Mouse (Mus musculus): Measurements from ENCODE around the gene D330020A13Rik. TPM values are rescaled to one million over a fixed set of nuclear protein-coding genes. Genes with fewer than 3 reads are reported as not detected.

Gene D330020A13Rik
- polyA plus RNA-seq (2015; fragmentation: Nextera tagmentation; extraction: Ambion mirVana), result not detected in 2 replicates

DNA sequence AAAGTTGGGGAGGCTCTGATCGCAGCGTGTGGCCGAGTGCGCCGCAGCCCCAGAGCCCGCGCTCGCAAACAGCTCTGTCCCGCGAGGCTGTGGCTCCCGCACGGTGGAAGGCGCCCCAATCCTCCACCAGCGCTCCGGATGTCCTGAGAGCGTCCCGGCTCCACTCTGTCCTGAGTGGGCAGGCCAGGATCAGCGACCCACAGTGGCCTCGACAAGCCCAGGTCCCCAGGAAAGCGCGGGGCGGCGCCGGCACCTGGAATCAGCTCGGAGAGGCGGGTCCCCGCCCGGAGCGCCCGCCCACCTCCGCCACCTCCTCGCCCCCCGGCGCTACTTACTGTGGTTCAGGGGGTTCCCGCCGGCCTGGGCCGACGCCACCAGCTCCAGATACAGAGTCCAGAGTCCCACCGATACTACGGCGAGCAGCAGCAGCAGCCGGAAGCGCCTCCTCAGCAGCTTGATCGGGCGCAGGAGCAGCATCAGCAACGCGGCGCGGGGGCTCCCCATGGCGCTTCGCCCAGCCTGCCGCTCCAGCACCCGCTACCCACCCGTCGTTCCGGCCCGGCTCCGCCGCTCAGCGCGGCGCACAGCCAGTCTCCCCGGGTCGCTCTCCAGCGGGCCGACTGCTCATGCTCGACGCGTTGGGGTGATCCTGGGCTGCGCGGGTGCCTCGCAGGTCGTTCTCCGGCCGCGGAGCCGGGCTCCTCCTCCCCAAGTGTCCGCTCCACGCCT lies at the start of gene D330020A13Rik, which contains the start of gene B4galnt3:
D330020A13Rik (plus strand) TSS at position 309 of the 729 bp plus-strand sequence.
B4galnt3 (minus strand) TSS at position 504 of the 729 bp plus-strand sequence.
- H3K27ac ChIP-seq (replicated peaks), result no peak within 1 kb of the TSS
- peak within 1 kb of the TSS; percentile 57 for H3K4me3 ChIP-seq
- peak within 1 kb of the TSS; percentile 50 for H3K9ac ChIP-seq (replicated peaks)
- under 1% methylated on average over 68 of the region's 79 CpGs for WGBS
- H3K9me3 ChIP-seq, result no peaks in the 10 kb centered on the region
- no peaks in the 10 kb centered on the region for H3K36me3 ChIP-seq
- ATAC-seq (replicated peaks), result peak; percentile 88
- H3K4me1 ChIP-seq, result peaks cover 6% of the 10 kb centered on the region
- peaks cover 24% of the 10 kb centered on the region for H3K27me3 ChIP-seq
- H3K4me2 ChIP-seq (replicated peaks), result peak within 1 kb of the TSS; percentile 96

DNA sequence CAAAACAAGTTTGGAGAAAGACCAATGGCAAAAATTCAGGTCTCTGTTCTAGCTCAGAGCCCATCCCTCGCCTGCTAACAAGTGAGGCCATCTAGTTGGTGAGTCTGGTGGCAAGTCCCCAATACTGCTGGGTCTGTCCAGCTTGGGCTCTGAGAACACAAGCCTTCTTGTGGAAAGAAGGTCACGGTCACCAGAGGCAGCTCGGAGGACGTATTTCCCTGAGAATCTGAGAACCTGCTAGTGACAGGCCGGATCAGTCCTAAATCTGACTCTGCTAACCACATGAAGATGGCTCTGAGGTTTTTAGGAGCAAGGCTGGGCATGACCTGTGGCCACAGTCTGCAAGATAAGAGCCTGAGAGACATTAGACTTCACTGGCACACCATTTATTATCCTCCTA lies 47.5 kb upstream of the D330020A13Rik start:
- H3K4me2 ChIP-seq (replicated peaks), result no peak overlapping the region
- 88% methylated on average over 5 of the region's 5 CpGs for WGBS
- no peak overlapping the region for H3K27ac ChIP-seq (replicated peaks)
- H3K36me3 ChIP-seq, result no peaks in the 10 kb centered on the region
- H3K9me3 ChIP-seq, result no peaks in the 10 kb centered on the region
- no peaks in the 10 kb centered on the region for H3K27me3 ChIP-seq
- ATAC-seq (replicated peaks), result no peak
- no peak overlapping the region for H3K9ac ChIP-seq (replicated peaks)
- no peaks in the 10 kb centered on the region for H3K4me1 ChIP-seq
- H3K4me3 ChIP-seq, result no peak overlapping the region

DNA sequence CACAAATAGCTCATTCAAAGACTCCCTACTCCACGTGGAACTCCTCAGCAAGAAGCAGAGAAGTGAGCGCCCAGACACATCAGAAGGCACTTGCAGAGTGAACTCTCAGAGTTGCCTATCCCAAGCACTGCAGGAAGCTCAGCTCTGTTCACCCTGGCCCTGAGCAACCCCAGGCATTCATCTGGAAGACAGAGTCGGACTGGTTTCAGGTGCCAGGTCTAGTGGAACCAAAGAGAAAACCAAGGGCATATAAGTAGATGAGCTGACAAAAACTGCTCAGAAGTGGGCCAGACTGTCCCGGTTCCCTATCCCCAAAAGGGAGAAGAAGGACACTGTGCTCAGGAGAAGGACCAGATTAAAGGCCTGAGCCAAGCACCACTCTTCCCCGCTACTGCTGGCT lies 44.3 kb upstream of the D330020A13Rik start:
- H3K27ac ChIP-seq (replicated peaks), result no peak overlapping the region
- H3K36me3 ChIP-seq, result no peaks in the 10 kb centered on the region
- H3K4me3 ChIP-seq, result no peak overlapping the region
- no peak for ATAC-seq (replicated peaks)
- no peaks in the 10 kb centered on the region for H3K4me1 ChIP-seq
- H3K9ac ChIP-seq (replicated peaks), result no peak overlapping the region
- no peaks in the 10 kb centered on the region for H3K27me3 ChIP-seq
- 74% methylated on average over 5 of the region's 5 CpGs for WGBS
- H3K9me3 ChIP-seq, result no peaks in the 10 kb centered on the region
- H3K4me2 ChIP-seq (replicated peaks), result no peak overlapping the region

- WGBS, result 90% methylated on average over 7 of the region's 7 CpGs
- Histone ChIP-seq H3K27ac (replicated peaks) (no peak overlapping the region), H3K4me3 (no peak overlapping the region), H3K4me2 (replicated peaks) (no peak overlapping the region), H3K27me3 (no peaks in the 10 kb centered on the region), H3K9me3 (no peaks in the 10 kb centered on the region), H3K4me1 (no peaks in the 10 kb centered on the region), H3K9ac (replicated peaks) (no peak overlapping the region), H3K36me3 (no peaks in the 10 kb centered on the region)
- no peak for ATAC-seq (replicated peaks)
Measured at GRCm38 (mm10) chr6:120251010-120251409, 43.2 kb upstream of the D330020A13Rik start.

DNA sequence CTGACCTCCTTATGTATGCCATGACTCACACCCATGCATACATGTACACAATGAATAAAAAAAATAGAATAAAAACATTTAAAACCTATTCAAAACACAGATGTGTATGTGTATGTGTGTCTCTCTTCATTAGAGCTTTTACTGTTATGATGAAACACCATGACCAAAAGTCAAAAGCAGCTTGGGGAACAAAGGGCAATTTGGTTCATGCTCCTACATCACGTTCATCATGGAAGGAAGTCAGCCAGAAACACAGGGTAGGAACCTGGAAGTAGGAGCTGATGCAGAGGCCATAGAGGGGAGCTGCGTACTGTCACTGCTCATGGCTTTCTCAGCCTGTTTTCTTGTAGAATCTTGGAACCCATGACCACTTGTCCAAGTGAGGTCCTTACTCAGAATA lies 41.4 kb upstream of the D330020A13Rik start:
- Histone ChIP-seq H3K36me3 (no peaks in the 10 kb centered on the region), H3K27me3 (no peaks in the 10 kb centered on the region), H3K4me2 (replicated peaks) (no peak overlapping the region), H3K27ac (replicated peaks) (no peak overlapping the region), H3K4me1 (no peaks in the 10 kb centered on the region), H3K9ac (replicated peaks) (no peak overlapping the region), H3K9me3 (no peaks in the 10 kb centered on the region), H3K4me3 (no peak overlapping the region)
- WGBS, result 90% methylated on average over 2 of the region's 2 CpGs
- no peak for ATAC-seq (replicated peaks)

GRCm38 (mm10) chr6:120254640-120255039 lies 39.5 kb upstream of the D330020A13Rik start:
- H3K27ac ChIP-seq (replicated peaks), result no peak overlapping the region
- no peak overlapping the region for H3K4me2 ChIP-seq (replicated peaks)
- no peaks in the 10 kb centered on the region for H3K36me3 ChIP-seq
- 51% methylated on average over 4 of the region's 4 CpGs for WGBS
- no peaks in the 10 kb centered on the region for H3K27me3 ChIP-seq
- no peak for ATAC-seq (replicated peaks)
- no peaks in the 10 kb centered on the region for H3K9me3 ChIP-seq
- no peak overlapping the region for H3K4me3 ChIP-seq
- H3K4me1 ChIP-seq, result no peaks in the 10 kb centered on the region
- no peak overlapping the region for H3K9ac ChIP-seq (replicated peaks)

GRCm38 (mm10) chr6:120255144-120255543 lies 39.0 kb upstream of the D330020A13Rik start:
- WGBS, result 72% methylated on average over 4 of the region's 4 CpGs
- no peaks in the 10 kb centered on the region for H3K27me3 ChIP-seq
- H3K36me3 ChIP-seq, result no peaks in the 10 kb centered on the region
- no peak overlapping the region for H3K27ac ChIP-seq (replicated peaks)
- no peak for ATAC-seq (replicated peaks)
- no peaks in the 10 kb centered on the region for H3K9me3 ChIP-seq
- no peak overlapping the region for H3K9ac ChIP-seq (replicated peaks)
- no peak overlapping the region for H3K4me2 ChIP-seq (replicated peaks)
- no peak overlapping the region for H3K4me3 ChIP-seq
- no peaks in the 10 kb centered on the region for H3K4me1 ChIP-seq

DNA sequence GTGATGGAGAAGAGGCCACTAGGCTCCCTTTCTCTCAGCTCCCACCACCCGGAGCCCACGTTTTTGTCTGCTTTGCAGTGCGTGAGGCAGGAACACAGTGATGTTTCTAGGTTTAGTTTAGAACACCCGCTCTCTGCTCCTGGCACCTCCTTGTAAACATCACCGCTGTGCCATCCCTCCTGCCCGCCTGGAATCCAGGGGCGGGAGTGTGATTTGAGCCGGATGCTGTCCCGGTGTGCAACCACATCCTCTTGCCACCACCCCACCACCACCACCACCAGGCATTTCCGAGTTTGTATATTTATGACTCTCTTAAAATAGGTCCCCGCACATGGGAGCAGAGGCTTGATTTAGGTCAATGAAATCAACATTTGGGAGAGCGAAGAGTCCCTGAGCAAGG lies 38.5 kb upstream of the D330020A13Rik start:
- Histone ChIP-seq H3K36me3 (no peaks in the 10 kb centered on the region), H3K4me2 (replicated peaks) (no peak overlapping the region), H3K9ac (replicated peaks) (no peak overlapping the region), H3K9me3 (no peaks in the 10 kb centered on the region), H3K4me3 (no peak overlapping the region), H3K27me3 (no peaks in the 10 kb centered on the region), H3K27ac (replicated peaks) (no peak overlapping the region), H3K4me1 (no peaks in the 10 kb centered on the region)
- 91% methylated on average over 12 of the region's 12 CpGs for WGBS
- ATAC-seq (replicated peaks), result no peak

DNA sequence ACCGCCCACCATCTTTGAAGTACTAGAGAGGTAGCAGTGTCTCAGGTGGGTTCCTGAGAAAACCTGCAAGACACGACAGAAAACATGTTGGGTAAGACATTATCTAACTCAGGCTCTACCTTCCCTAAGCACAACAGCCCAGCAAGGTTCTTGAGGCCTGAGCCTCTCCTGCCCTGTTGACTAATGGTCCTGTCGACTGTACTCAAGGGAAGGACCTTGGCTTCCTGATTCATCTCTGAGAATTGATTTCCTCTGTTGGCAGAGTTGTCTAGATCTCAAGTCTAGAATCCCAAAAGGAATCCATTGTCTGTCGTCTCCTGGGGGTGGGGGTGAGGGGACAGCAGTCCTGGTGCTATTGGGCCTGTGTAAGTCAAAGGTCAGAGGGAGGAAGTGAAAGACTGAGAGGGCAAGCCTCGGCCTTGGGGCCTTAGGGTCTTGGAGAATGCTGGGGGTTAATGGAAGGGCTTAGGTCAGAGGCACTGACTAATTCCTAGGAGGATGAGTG lies 37.7 kb upstream of the D330020A13Rik start:
- Histone ChIP-seq H3K4me2 (replicated peaks) (no peak overlapping the region), H3K27me3 (no peaks in the 10 kb centered on the region), H3K9ac (replicated peaks) (no peak overlapping the region), H3K9me3 (no peaks in the 10 kb centered on the region), H3K4me3 (no peak overlapping the region), H3K27ac (replicated peaks) (no peak overlapping the region), H3K4me1 (no peaks in the 10 kb centered on the region), H3K36me3 (no peaks in the 10 kb centered on the region)
- whole genome bisulfite sequencing, result 76% methylated on average over 5 of the region's 5 CpGs
- ATAC-seq (replicated peaks), result no peak

- Histone ChIP-seq H3K9me3 (no peaks in the 10 kb centered on the region), H3K36me3 (no peaks in the 10 kb centered on the region), H3K4me3 (no peak overlapping the region), H3K9ac (replicated peaks) (no peak overlapping the region), H3K4me2 (replicated peaks) (no peak overlapping the region), H3K27me3 (no peaks in the 10 kb centered on the region), H3K27ac (replicated peaks) (no peak overlapping the region), H3K4me1 (no peaks in the 10 kb centered on the region)
- no peak for ATAC-seq (replicated peaks)
- WGBS, result 30% methylated on average over 9 of the region's 9 CpGs
Measured at GRCm38 (mm10) chr6:120259481-120259880, 34.7 kb upstream of the D330020A13Rik start.

DNA sequence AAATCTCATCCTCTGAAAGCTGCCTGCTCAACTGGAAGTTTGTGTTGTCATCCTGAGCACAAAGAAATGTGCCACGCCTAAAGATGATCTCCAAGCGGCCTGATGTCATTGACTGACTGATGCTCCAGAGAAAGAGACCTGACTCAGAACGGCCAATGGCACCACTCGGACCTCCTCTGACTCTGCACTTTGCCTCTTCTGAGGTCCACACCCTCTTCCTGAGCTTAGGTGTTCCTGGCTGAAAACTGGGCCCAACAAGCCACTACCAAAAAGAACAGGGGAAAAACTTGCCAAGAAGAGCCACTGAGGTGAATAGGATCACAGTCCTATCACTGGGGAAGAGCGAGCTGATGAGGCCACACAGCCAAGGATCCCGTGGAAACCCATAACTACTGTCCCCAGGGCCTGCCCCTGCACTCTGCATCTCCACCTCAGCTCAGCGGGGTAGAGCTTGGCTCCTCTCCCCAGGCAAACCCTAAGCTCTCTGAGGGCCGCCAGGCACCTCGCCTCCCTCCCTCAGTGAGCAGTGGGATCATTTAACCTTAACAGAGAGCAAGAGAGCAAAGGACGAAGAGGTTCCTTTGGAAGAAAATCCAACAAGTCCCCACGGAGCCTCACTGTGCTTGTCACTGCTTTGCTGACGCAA lies 31.2 kb upstream of the D330020A13Rik start:
- no peak overlapping the region for H3K27ac ChIP-seq (replicated peaks)
- H3K36me3 ChIP-seq, result no peaks in the 10 kb centered on the region
- no peak overlapping the region for H3K4me2 ChIP-seq (replicated peaks)
- H3K9me3 ChIP-seq, result no peaks in the 10 kb centered on the region
- no peak overlapping the region for H3K9ac ChIP-seq (replicated peaks)
- H3K27me3 ChIP-seq, result no peaks in the 10 kb centered on the region
- no peak for ATAC-seq (replicated peaks)
- H3K4me3 ChIP-seq, result no peak overlapping the region
- no peaks in the 10 kb centered on the region for H3K4me1 ChIP-seq
- WGBS, result 63% methylated on average over 12 of the region's 12 CpGs

DNA sequence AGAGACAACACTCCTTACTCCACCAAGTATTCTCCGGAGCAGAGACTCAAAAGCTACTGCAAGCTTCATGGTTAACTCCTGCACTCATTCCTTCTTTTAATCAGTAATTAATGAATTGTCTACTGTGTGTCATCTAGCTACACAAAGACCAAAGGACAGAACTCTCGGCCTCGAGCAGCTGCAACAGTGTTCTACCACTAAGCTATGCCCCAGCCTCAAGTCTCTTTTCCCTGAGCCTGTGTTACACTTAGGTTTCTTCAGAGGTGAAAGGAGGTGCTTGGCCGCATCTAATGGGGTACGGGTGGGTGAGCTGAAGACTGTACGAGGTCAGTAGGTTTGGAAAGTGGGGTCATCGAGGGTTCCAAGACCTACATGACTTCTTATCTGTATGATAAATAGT lies 30.6 kb upstream of the D330020A13Rik start:
- no peak overlapping the region for H3K9ac ChIP-seq (replicated peaks)
- no peaks in the 10 kb centered on the region for H3K4me1 ChIP-seq
- H3K36me3 ChIP-seq, result no peaks in the 10 kb centered on the region
- no peaks in the 10 kb centered on the region for H3K9me3 ChIP-seq
- no peak overlapping the region for H3K4me3 ChIP-seq
- WGBS, result 84% methylated on average over 7 of the region's 7 CpGs
- ATAC-seq (replicated peaks), result no peak
- H3K27me3 ChIP-seq, result no peaks in the 10 kb centered on the region
- no peak overlapping the region for H3K4me2 ChIP-seq (replicated peaks)
- no peak overlapping the region for H3K27ac ChIP-seq (replicated peaks)
